Mouse (Mus musculus) small intestine, adult 2 months (tissue): ENCODE measurements around the gene Olfr610. TPM values are rescaled to one million over a fixed set of nuclear protein-coding genes. Genes with fewer than 3 reads are reported as not detected.

Experiments
- H3K27ac ChIP-seq: fragments of 200-500 bp; 2 replicates; pipeline ENCODE4 v1.5.1; 2012; ENCODE audit warnings: low read depth, low read length, control low read depth, inconsistent platforms; ENCODE audit not compliant: insufficient read depth
- H3K27me3 ChIP-seq: fragments of 200-500 bp; 2 replicates; pipeline ENCODE4 v1.6.1; 2012; ENCODE audit warnings: mild to moderate bottlenecking, moderate library complexity, low read length, inconsistent platforms; ENCODE audit not compliant: control insufficient read depth, insufficient read depth
- H3K36me3 ChIP-seq: fragments of 200-500 bp; 2 replicates; pipeline ENCODE4 v1.6.1; 2012; ENCODE audit warnings: mild to moderate bottlenecking, low read length, control low read depth, inconsistent platforms; ENCODE audit not compliant: control insufficient read depth, insufficient read depth
- H3K4me1 ChIP-seq: fragments of 200-500 bp; 2 replicates; pipeline ENCODE4 v1.6.1; 2012; ENCODE audit warnings: low read length, inconsistent platforms, mixed read lengths; ENCODE audit not compliant: control insufficient read depth, insufficient read depth, insufficient read length
- H3K4me3 ChIP-seq: fragments of 200-500 bp; 2 replicates; pipeline ENCODE4 v1.5.1; 2012; ENCODE audit warnings: low read depth, mild to moderate bottlenecking, control low read depth, inconsistent platforms, low read length, moderate library complexity
- POLR2A ChIP-seq: fragments of 200-500 bp; IDR thresholded peaks from 2 replicates; pipeline ENCODE4 v1.6.1; 2012; ENCODE audit warnings: low read depth, mild to moderate bottlenecking, control low read depth, inconsistent platforms, low read length, moderate library complexity
- WGBS: fragments of 180-500 bp; shearing (Covaris S2); methylation state at CpG from one replicate; pipeline ENCODE4 v1.1.7; 2018; 5-methylcytosine and 5-hydroxymethylcytosine counted together
- polyA plus RNA-seq: library from polyadenylated mRNA; depleted of rRNA; stranded (reverse); fragments of >200 nt; gene quantifications from 2 replicates; pipeline ENCODE4 v1.2.3, GENCODE M21; 2012; rRNA removed

The Olfr610 gene
- polyA plus RNA-seq, 1 experiment: not detected

GRCm38 (mm10) chr7:103460590-103460989 is 51.3 kb downstream of the Olfr610 start:
- H3K27me3 ChIP-seq: no peaks in the 10 kb centered on the region
- no peaks in the 10 kb centered on the region for H3K4me1 ChIP-seq
- H3K36me3 ChIP-seq: no peaks in the 10 kb centered on the region
- H3K4me3 ChIP-seq: no peak overlapping the region
- WGBS: 87% methylated on average over 5 of the region's 5 CpGs
- TF ChIP-seq POLR2A: no peak
- H3K27ac ChIP-seq: no peak overlapping the region

Other genes with a start within 250 kb of the Olfr610 start
- not detected in 2 replicates for gene Olfr596, start 206.5 kb downstream of the Olfr610 start, polyA plus RNA-seq
- not detected in 2 replicates for gene Olfr597, start 195.8 kb downstream of the Olfr610 start, polyA plus RNA-seq
- not detected in 2 replicates for gene Olfr598, start 188.6 kb downstream of the Olfr610 start, polyA plus RNA-seq
- not detected in 2 replicates for gene Olfr599, start 176.2 kb downstream of the Olfr610 start, polyA plus RNA-seq
- not detected in 2 replicates for gene Olfr600, start 162.5 kb downstream of the Olfr610 start, polyA plus RNA-seq
- gene Olfr601, start 149.5 kb downstream of the Olfr610 start, polyA plus RNA-seq: not detected in 2 replicates
- not detected in 2 replicates for gene Olfr603, start 125.9 kb downstream of the Olfr610 start, polyA plus RNA-seq
- gene Usp17lc, start 97.0 kb downstream of the Olfr610 start, polyA plus RNA-seq: not detected in 2 replicates
- gene Olfr605, start 66.7 kb downstream of the Olfr610 start, polyA plus RNA-seq: not detected in 2 replicates
- gene Olfr606, start 63.1 kb downstream of the Olfr610 start, polyA plus RNA-seq: not detected in 2 replicates
- gene Olfr607, start 48.0 kb downstream of the Olfr610 start, polyA plus RNA-seq: not detected in 2 replicates
- gene Olfr608, start 42.2 kb downstream of the Olfr610 start, polyA plus RNA-seq: not detected in 2 replicates
- gene Olfr609, start 14.1 kb downstream of the Olfr610 start, polyA plus RNA-seq: not detected in 2 replicates
- gene Olfr611, start 8.7 kb upstream of the Olfr610 start, polyA plus RNA-seq: not detected in 2 replicates
- not detected in 2 replicates for gene Olfr612, start 30.6 kb upstream of the Olfr610 start, polyA plus RNA-seq
- gene Olfr613, start 36.0 kb upstream of the Olfr610 start, polyA plus RNA-seq: not detected in 2 replicates
- gene Olfr615, start 44.0 kb upstream of the Olfr610 start, polyA plus RNA-seq: not detected in 2 replicates
- not detected in 2 replicates for gene Olfr616, start 57.0 kb upstream of the Olfr610 start, polyA plus RNA-seq
- not detected in 2 replicates for gene Olfr617, start 60.9 kb upstream of the Olfr610 start, polyA plus RNA-seq
- gene Olfr618, start 78.0 kb upstream of the Olfr610 start, polyA plus RNA-seq: not detected in 2 replicates
- gene Olfr619, start 88.5 kb upstream of the Olfr610 start, polyA plus RNA-seq: not detected in 2 replicates
- not detected in 2 replicates for gene Olfr620, start 100.4 kb upstream of the Olfr610 start, polyA plus RNA-seq
- not detected in 2 replicates for gene Olfr622, start 130.6 kb upstream of the Olfr610 start, polyA plus RNA-seq
- not detected in 2 replicates for gene Olfr623, start 151.6 kb upstream of the Olfr610 start, polyA plus RNA-seq
- not detected in 2 replicates for gene Olfr624, start 159.1 kb upstream of the Olfr610 start, polyA plus RNA-seq
- gene Olfr625-ps1, start 170.6 kb upstream of the Olfr610 start, polyA plus RNA-seq: not detected in 2 replicates
- not detected in 2 replicates for gene Olfr243, start 202.5 kb upstream of the Olfr610 start, polyA plus RNA-seq
- not detected in 2 replicates for gene Olfr628, start 218.3 kb upstream of the Olfr610 start, polyA plus RNA-seq
- not detected in 2 replicates for gene Olfr629, start 232.8 kb upstream of the Olfr610 start, polyA plus RNA-seq
- not detected in 2 replicates for gene Olfr630, start 245.2 kb upstream of the Olfr610 start, polyA plus RNA-seq